Mouse (Mus musculus): ENCODE measurements around the gene Ccdc189.
"Not testable (repeated sequence)": the region's sequence is repeated elsewhere in the genome, so short reads cannot be mapped to it uniquely, and the experiment has no call there.

Ccdc189 gene

GRCm38 (mm10) chr7:127588011-127588871 lies at the start of gene Ccdc189, which contains the start of gene Rnf40:
Gene Ccdc189 (minus strand): TSS chr7:127588595.
Gene Rnf40 (plus strand): TSS chr7:127588767.
- DNase-seq = peak; percentile 98

GRCm38 (mm10) chr7:127636963-127637362 lies 48.6 kb upstream of the Ccdc189 start:
- peak; percentile 89 for DNase-seq

- DNase-seq = no peak
These were observed 43.0 kb upstream of the Ccdc189 start for GRCm38 (mm10) chr7:127631416-127631815.

GRCm38 (mm10) chr7:127628646-127629045 lies 40.3 kb upstream of the Ccdc189 start:
- no peak for DNase-seq

GRCm38 (mm10) chr7:127626471-127626870 lies 38.1 kb upstream of the Ccdc189 start:
- DNase-seq = no peak

GRCm38 (mm10) chr7:127626039-127626438 lies 37.6 kb upstream of the Ccdc189 start:
- no peak for DNase-seq

- not testable (repeated sequence) for DNase-seq
These were observed 30.0 kb upstream of the Ccdc189 start for GRCm38 (mm10) chr7:127618402-127618801.

GRCm38 (mm10) chr7:127617962-127618361 lies 29.6 kb upstream of the Ccdc189 start:
- no peak for DNase-seq

GRCm38 (mm10) chr7:127616881-127617280 lies 28.5 kb upstream of the Ccdc189 start:
- DNase-seq = no peak

GRCm38 (mm10) chr7:127616336-127616735 lies 27.9 kb upstream of the Ccdc189 start:
- no peak for DNase-seq

GRCm38 (mm10) chr7:127614891-127615843 lies 26.8 kb upstream of the Ccdc189 start, which contains the start of gene Zfp629:
Gene Zfp629 (minus strand): TSS chr7:127615797.
- peak; percentile 91 for DNase-seq

GRCm38 (mm10) chr7:127614511-127614890 lies 26.1 kb upstream of the Ccdc189 start:
- peak; percentile 60 for DNase-seq

- no peak for DNase-seq
These were observed 25.7 kb upstream of the Ccdc189 start for GRCm38 (mm10) chr7:127614091-127614490.

- DNase-seq = no peak
These were observed 25.1 kb upstream of the Ccdc189 start for GRCm38 (mm10) chr7:127613501-127613900.

- DNase-seq = no peak
These were observed 23.2 kb upstream of the Ccdc189 start for GRCm38 (mm10) chr7:127611561-127611960.

- no peak for DNase-seq
These were observed 22.6 kb upstream of the Ccdc189 start for GRCm38 (mm10) chr7:127611011-127611410.

- DNase-seq = peak; percentile 62
These were observed 18.8 kb upstream of the Ccdc189 start for GRCm38 (mm10) chr7:127607150-127607549.

GRCm38 (mm10) chr7:127604256-127604655 lies 15.9 kb upstream of the Ccdc189 start:
- DNase-seq = no peak

- no peak for DNase-seq
These were observed 14.5 kb upstream of the Ccdc189 start for GRCm38 (mm10) chr7:127602903-127603302.

GRCm38 (mm10) chr7:127601735-127602134 lies 13.3 kb upstream of the Ccdc189 start:
- no peak for DNase-seq

- no peak for DNase-seq
These were observed 12.2 kb upstream of the Ccdc189 start for GRCm38 (mm10) chr7:127600612-127601011.

GRCm38 (mm10) chr7:127596747-127597146 lies 8.4 kb upstream of the Ccdc189 start:
- DNase-seq = no peak

- no peak for DNase-seq
These were observed 4.2 kb upstream of the Ccdc189 start for GRCm38 (mm10) chr7:127592575-127592974.
